Mouse (Mus musculus) midbrain, postnatal 0 days (tissue): ENCODE results near the gene Lysmd2. TPM values are rescaled to one million over a fixed set of nuclear protein-coding genes. Genes with fewer than 3 reads are reported as not detected.

Experiments used
- ATAC-seq: fragments of 200-750 bp; cut with Nextera tagmentation; 2 replicates; pipeline ENCODE4 v1.8.0; 2017; ENCODE audit warnings: moderate number of reproducible peaks, mild to moderate bottlenecking, moderate TSS enrichment, moderate library complexity; ENCODE audit not compliant: low FRiP score
- DNase-seq: peaks from one replicate; pipeline ENCODE4 v3.0.0-alpha.2; 2015; ENCODE audit warnings: low spot score
- H3K27ac ChIP-seq: fragments of 300-500 bp; sonication (generic); 2 replicates; pipeline ENCODE4 v1.5.1; 2014; ENCODE audit warnings: low read depth, mild to moderate bottlenecking, low read length, mixed read lengths
- H3K27me3 ChIP-seq: fragments of 300-500 bp; sonication (generic); 2 replicates; pipeline ENCODE4 v1.6.1; 2014; ENCODE audit warnings: low read length, control low read depth, mixed read lengths; ENCODE audit not compliant: insufficient read depth
- H3K36me3 ChIP-seq: fragments of 300-500 bp; sonication (generic); 2 replicates; pipeline ENCODE4 v1.6.1; 2014; ENCODE audit warnings: low read length, control low read depth, mixed read lengths; ENCODE audit not compliant: insufficient read depth
- H3K4me1 ChIP-seq: fragments of 300-500 bp; sonication (generic); 2 replicates; pipeline ENCODE4 v1.6.1; 2014; ENCODE audit warnings: mild to moderate bottlenecking, control low read depth, antibody characterized with exemption, low read length, mixed read lengths; ENCODE audit not compliant: insufficient read depth
- H3K4me2 ChIP-seq: fragments of 300-500 bp; sonication (generic); 2 replicates; pipeline ENCODE4 v1.6.1; 2014; ENCODE audit warnings: low read depth, mild to moderate bottlenecking, low read length, mixed read lengths; ENCODE audit not compliant: poor library complexity, severe bottlenecking
- H3K4me3 ChIP-seq: fragments of 300-500 bp; sonication (generic); 2 replicates; pipeline ENCODE4 v1.5.1; 2014; ENCODE audit warnings: low read depth, mild to moderate bottlenecking, low read length, moderate library complexity
- H3K9ac ChIP-seq: fragments of 300-500 bp; sonication (generic); replicated peaks from 2 replicates; pipeline ENCODE4 v1.6.1; 2014; ENCODE audit warnings: mild to moderate bottlenecking, low read length, moderate library complexity, mixed read lengths; ENCODE audit not compliant: poor library complexity, severe bottlenecking
- H3K9me3 ChIP-seq: fragments of 300-500 bp; sonication (generic); 2 replicates; pipeline ENCODE4 v1.6.1; 2016; ENCODE audit warnings: low read length, control low read depth
- CTCF ChIP-seq: IDR thresholded peaks from 2 replicates; pipeline ENCODE4 v1.5.1; 2016; ENCODE audit warnings: antibody characterized with exemption, mild to moderate bottlenecking
- WGBS: fragments of 180-500 bp; shearing (Covaris S2); extraction: QIAGEN DNeasy Blood & Tissue Kit; methylation state at CpG from one replicate; pipeline ENCODE4 v1.1.7; 2014; 5-methylcytosine and 5-hydroxymethylcytosine counted together
- polyA plus RNA-seq: library from polyadenylated mRNA; unstranded; fragments of >200 nt; fragmentation: Nextera tagmentation; extraction: Ambion mirVana; gene quantifications from 2 replicates; pipeline ENCODE4 v1.2.1, GENCODE M21; 2015
- total RNA-seq: library from RNA; depleted of rRNA; stranded (reverse); fragments of >200 nt; gene quantifications from 2 replicates; pipeline ENCODE4 v1.2.3, GENCODE M21; 2014; rRNA removed

The Lysmd2 gene
- total RNA-seq (29.2 and 32.4 TPM in 2 replicates), polyA plus RNA-seq (33.6 and 39.4 TPM in 2 replicates)

GRCm38 (mm10) chr9:75625556-75626307 lies at the start of gene Lysmd2:
Gene Lysmd2, plus strand, starts transcription at chr9:75625741.
- WGBS: under 1% methylated on average over 68 of the region's 94 CpGs
- H3K4me2 ChIP-seq: peak within 1 kb of the TSS; percentile 87
- H3K27ac ChIP-seq: peak within 1 kb of the TSS; percentile 99
- peak within 1 kb of the TSS; percentile 76 for H3K4me3 ChIP-seq
- peak within 1 kb of the TSS; percentile 98 for H3K9ac ChIP-seq
- TF ChIP-seq CTCF: no peak
- H3K27me3 ChIP-seq: no peaks in the 10 kb centered on the region
- no peaks in the 10 kb centered on the region for H3K4me1 ChIP-seq
- no peaks in the 10 kb centered on the region for H3K36me3 ChIP-seq
- DNase-seq: peak; percentile 60
- H3K9me3 ChIP-seq: no peaks in the 10 kb centered on the region
- peak; percentile 85 for ATAC-seq

- ATAC-seq (no peak), DNase-seq (no peak)
- no peak overlapping the region for H3K4me3 ChIP-seq
- peaks cover 62% of the 10 kb centered on the region for H3K36me3 ChIP-seq
- no peaks in the 10 kb centered on the region for H3K27me3 ChIP-seq
- H3K27ac ChIP-seq: no peak overlapping the region
- no peak overlapping the region for H3K4me2 ChIP-seq
- 87% methylated on average over 6 of the region's 6 CpGs for WGBS
- no peaks in the 10 kb centered on the region for H3K9me3 ChIP-seq
- no peak for TF ChIP-seq CTCF
- H3K9ac ChIP-seq: no peak overlapping the region
- no peaks in the 10 kb centered on the region for H3K4me1 ChIP-seq
Measured at GRCm38 (mm10) chr9:75579321-75579720, 46.2 kb upstream of the Lysmd2 start.

- DNase-seq: peak; percentile 73
- peak; percentile 31; the same call in 1 of the 2 replicates for ATAC-seq
- Histone ChIP-seq H3K4me3 (no peak overlapping the region), H3K27ac (no peak overlapping the region), H3K9ac (no peak overlapping the region), H3K36me3 (peaks cover 63% of the 10 kb centered on the region), H3K27me3 (no peaks in the 10 kb centered on the region), H3K4me2 (no peak overlapping the region), H3K4me1 (no peaks in the 10 kb centered on the region), H3K9me3 (no peaks in the 10 kb centered on the region)
- TF ChIP-seq CTCF: peak; percentile 80
- 56% methylated on average over 7 of the region's 7 CpGs for WGBS
Measured at GRCm38 (mm10) chr9:75581694-75582350, 43.7 kb upstream of the Lysmd2 start.

- no peak for TF ChIP-seq CTCF
- no peak overlapping the region for H3K4me3 ChIP-seq
- no peaks in the 10 kb centered on the region for H3K27me3 ChIP-seq
- H3K9ac ChIP-seq: no peak overlapping the region
- H3K27ac ChIP-seq: no peak overlapping the region
- no peaks in the 10 kb centered on the region for H3K9me3 ChIP-seq
- H3K36me3 ChIP-seq: peaks cover 79% of the 10 kb centered on the region
- H3K4me1 ChIP-seq: no peaks in the 10 kb centered on the region
- WGBS: 86% methylated on average over 15 of the region's 15 CpGs
- no peak overlapping the region for H3K4me2 ChIP-seq
- no peak for DNase-seq
- ATAC-seq: no peak
Measured at GRCm38 (mm10) chr9:75589850-75590790, 35.4 kb upstream of the Lysmd2 start.

GRCm38 (mm10) chr9:75593481-75593880 lies 32.1 kb upstream of the Lysmd2 start:
- no peaks in the 10 kb centered on the region for H3K9me3 ChIP-seq
- H3K4me1 ChIP-seq: no peaks in the 10 kb centered on the region
- peak overlapping the region; percentile 64; the same call in 1 of the 2 replicates for H3K27ac ChIP-seq
- WGBS: 54% methylated on average over 5 of the region's 5 CpGs
- DNase-seq (peak; percentile 69), ATAC-seq (peak; percentile 53)
- H3K9ac ChIP-seq: no peak overlapping the region
- no peak for TF ChIP-seq CTCF
- H3K27me3 ChIP-seq: no peaks in the 10 kb centered on the region
- H3K36me3 ChIP-seq: peaks cover 49% of the 10 kb centered on the region
- no peak overlapping the region for H3K4me2 ChIP-seq
- H3K4me3 ChIP-seq: no peak overlapping the region
